Mouse (Mus musculus) liver, embryonic 14.5 days (tissue): ENCODE results near the gene C3. TPM values are rescaled to one million over a fixed set of nuclear protein-coding genes. Genes with fewer than 3 reads are reported as not detected.

ENCODE experiments used
- ATAC-seq: fragments of 200-750 bp; cut with Nextera tagmentation; 2 replicates; pipeline ENCODE4 v1.8.0; 2017; ENCODE audit warnings: moderate number of reproducible peaks, mild to moderate bottlenecking, moderate library complexity; ENCODE audit not compliant: insufficient read depth
- DNase-seq, 3 experiments: peaks; one replicate each; pipeline ENCODE4 v3.0.0-alpha.2; 2012 to 2013; ENCODE audit warnings: low read depth in 3 of 3, low spot score in 3 of 3
- H3K27ac ChIP-seq: fragments of 300-500 bp; sonication (generic); 2 replicates; pipeline ENCODE4 v1.5.1; 2014; ENCODE audit warnings: moderate library complexity, mild to moderate bottlenecking, control low read depth, inconsistent platforms
- H3K27me3 ChIP-seq: fragments of 300-500 bp; sonication (generic); 2 replicates; pipeline ENCODE4 v1.6.1; 2014; ENCODE audit warnings: mild to moderate bottlenecking, low read length, moderate library complexity; ENCODE audit not compliant: control insufficient read depth, insufficient read depth
- H3K36me3 ChIP-seq: fragments of 300-500 bp; sonication (generic); replicated peaks from 2 replicates; pipeline ENCODE4 v1.6.1; 2014; ENCODE audit warnings: low read depth; ENCODE audit not compliant: control insufficient read depth, insufficient read depth
- H3K4me1 ChIP-seq, 2 experiments: fragments of 200-500 bp in 1 of 2; fragments of 300-500 bp in 1 of 2; sonication (generic) in 1 of 2; replicated peaks; 2 replicates each; pipeline ENCODE4 v1.6.1; 2012 to 2014; ENCODE audit warnings: antibody characterized with exemption in 1 of 2, inconsistent platforms in 1 of 2, low read length in 1 of 2; ENCODE audit not compliant: control insufficient read depth in 2 of 2, insufficient read depth in 2 of 2
- H3K4me2 ChIP-seq: fragments of 300-500 bp; sonication (generic); 2 replicates; pipeline ENCODE4 v1.6.1; 2014; ENCODE audit warnings: low read depth, mild to moderate bottlenecking, control low read depth, moderate library complexity
- H3K4me3 ChIP-seq, 2 experiments: fragments of 200-500 bp in 1 of 2; fragments of 300-500 bp in 1 of 2; sonication (generic) in 1 of 2; 2 replicates each; pipeline ENCODE4 v1.5.1; 2012 to 2014; ENCODE audit warnings: low read depth in 2 of 2, low read length in 2 of 2, mild to moderate bottlenecking in 2 of 2, control low read depth in 1 of 2, inconsistent platforms in 1 of 2, moderate library complexity in 1 of 2; ENCODE audit not compliant: insufficient read depth in 1 of 2
- H3K9ac ChIP-seq: fragments of 300-500 bp; sonication (generic); replicated peaks from 2 replicates; pipeline ENCODE4 v1.6.1; 2014; ENCODE audit warnings: mild to moderate bottlenecking, control low read depth, moderate library complexity
- H3K9me3 ChIP-seq: fragments of 300-500 bp; sonication (generic); 2 replicates; pipeline ENCODE4 v1.6.1; 2016; ENCODE audit warnings: low read length, mixed read lengths; ENCODE audit not compliant: control insufficient read depth
- CTCF ChIP-seq: IDR thresholded peaks from 2 replicates; pipeline ENCODE4 v1.5.1; 2016; ENCODE audit warnings: antibody characterized with exemption, low read depth, control low read depth
- EP300 ChIP-seq: IDR thresholded peaks from 2 replicates; pipeline ENCODE4 v1.6.1; 2016; ENCODE audit warnings: antibody characterized with exemption, low read depth
- WGBS: fragments of 180-500 bp; shearing (Covaris S2); extraction: QIAGEN DNeasy Blood & Tissue Kit; methylation state at CpG from one replicate; pipeline ENCODE4 v1.1.7; 2014; ENCODE audit not compliant: insufficient replicate concordance; 5-methylcytosine and 5-hydroxymethylcytosine counted together
- polyA plus RNA-seq, 2 experiments: library from polyadenylated mRNA; depleted of rRNA in 1 of 2; stranded (reverse) in 1 of 2; unstranded in 1 of 2; fragments of >200 nt; fragmentation: Nextera tagmentation in 1 of 2; extraction: Ambion mirVana in 1 of 2; gene quantifications; 2 replicates each; pipeline versions ENCODE4 v1.2.1 to v1.2.3; 2012 to 2014

The C3 gene
- polyA plus RNA-seq, 2 experiments: 205 to 240 TPM

GRCm38 (mm10) chr17:57231321-57231771, 3.4 kb upstream of the C3 start:
- no peak overlapping the region for H3K27ac ChIP-seq
- peaks cover 5% of the 10 kb centered on the region for H3K36me3 ChIP-seq
- H3K4me1 ChIP-seq: peaks cover 0 to 25% of the 10 kb centered on the region in 2 experiments
- no peak for TF ChIP-seq CTCF
- TF ChIP-seq EP300: no peak
- no peak for DNase-seq
- no peak for ATAC-seq
- H3K4me2 ChIP-seq: peak overlapping the region; percentile 24
- no peaks in the 10 kb centered on the region for H3K9me3 ChIP-seq
- H3K9ac ChIP-seq: no peak overlapping the region
- no peaks in the 10 kb centered on the region for H3K27me3 ChIP-seq
- no peak overlapping the region for H3K4me3 ChIP-seq

DNA sequence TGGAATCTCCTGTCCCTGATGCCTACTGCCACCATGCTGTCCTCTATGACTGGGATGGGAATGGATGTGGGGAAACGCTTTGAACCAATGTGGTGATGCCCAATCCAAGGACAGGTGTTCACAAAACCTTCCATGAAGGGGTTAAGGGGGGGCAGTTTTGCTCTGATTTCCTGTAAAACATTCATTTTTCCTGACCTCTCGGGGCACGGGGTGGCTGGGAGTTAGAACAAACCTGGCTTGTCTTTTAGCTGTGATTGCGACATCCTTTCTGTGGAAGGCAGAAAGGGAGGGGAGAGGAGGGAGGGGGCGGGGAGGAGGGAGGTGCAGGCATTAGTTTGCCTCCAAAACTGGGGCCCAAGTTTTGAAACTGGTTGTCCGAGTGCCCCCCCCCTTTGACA, 2.8 kb upstream of the C3 start:
- H3K9ac ChIP-seq: no peak overlapping the region
- ATAC-seq (peak; percentile 11; the same call in 1 of the 2 replicates), DNase-seq (no peak)
- peaks cover 0 to 25% of the 10 kb centered on the region in 2 experiments for H3K4me1 ChIP-seq
- H3K27me3 ChIP-seq: no peaks in the 10 kb centered on the region
- peaks cover 1% of the 10 kb centered on the region for H3K36me3 ChIP-seq
- no peak for TF ChIP-seq EP300
- no peak for TF ChIP-seq CTCF
- H3K4me2 ChIP-seq: no peak overlapping the region
- H3K27ac ChIP-seq: no peak overlapping the region
- H3K9me3 ChIP-seq: no peaks in the 10 kb centered on the region
- H3K4me3 ChIP-seq: no peak overlapping the region
- 26% methylated on average over 6 of the region's 6 CpGs for WGBS

DNA sequence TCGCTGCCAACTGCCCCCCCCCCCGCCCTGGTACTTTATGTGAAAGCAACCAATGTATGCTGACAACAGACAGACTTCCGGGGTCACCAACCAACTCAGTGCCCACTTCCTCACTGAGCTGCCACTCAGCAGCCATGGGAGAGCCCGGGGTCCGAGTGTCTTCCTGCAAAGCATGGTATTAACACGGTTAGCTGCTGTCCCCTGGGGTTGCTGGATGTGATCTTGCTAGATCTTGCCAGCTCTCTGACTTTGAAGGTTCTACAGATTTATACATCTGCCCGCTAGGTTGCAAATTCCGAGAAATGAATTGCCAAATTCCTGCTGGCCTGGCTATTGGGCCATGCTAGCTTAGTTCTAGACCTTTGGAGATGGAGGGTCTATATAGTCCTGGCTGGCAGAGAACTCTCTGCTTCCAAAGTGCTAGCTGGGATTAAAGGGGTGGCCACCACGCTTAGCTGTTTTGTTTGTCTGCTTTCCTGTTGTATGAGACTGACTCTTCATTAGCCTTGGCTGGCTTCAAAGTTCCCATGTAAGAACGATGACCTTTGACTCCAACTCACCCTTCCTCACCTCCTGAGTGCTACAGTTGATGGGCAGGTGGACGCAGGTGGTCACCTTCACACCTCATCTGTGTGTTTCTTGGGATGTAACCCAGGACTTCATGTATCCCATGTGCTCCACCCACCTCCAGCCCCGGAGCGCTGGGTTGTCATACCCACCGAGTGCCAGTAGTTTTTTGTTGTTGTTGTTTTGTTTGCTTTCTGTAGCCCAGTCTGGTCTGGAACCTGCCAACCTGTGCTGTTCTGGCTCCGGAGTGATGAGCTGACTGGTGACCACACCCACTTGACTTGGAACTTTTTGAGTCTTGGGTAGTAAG, 2.2 kb upstream of the C3 start:
- H3K9me3 ChIP-seq: no peaks in the 10 kb centered on the region
- no peaks in the 10 kb centered on the region; the same call in 1 of the 2 replicates for H3K36me3 ChIP-seq
- no peak overlapping the region for H3K4me2 ChIP-seq
- TF ChIP-seq CTCF: no peak
- TF ChIP-seq EP300: no peak
- H3K4me3 ChIP-seq: no peak overlapping the region
- no peaks in the 10 kb centered on the region for H3K27me3 ChIP-seq
- ATAC-seq: no peak
- H3K4me1 ChIP-seq: peaks cover 0 to 25% of the 10 kb centered on the region in 2 experiments
- H3K27ac ChIP-seq: no peak overlapping the region
- no peak overlapping the region for H3K9ac ChIP-seq
- 51% methylated on average over 15 of the region's 15 CpGs for WGBS
- DNase-seq: no peak

DNA sequence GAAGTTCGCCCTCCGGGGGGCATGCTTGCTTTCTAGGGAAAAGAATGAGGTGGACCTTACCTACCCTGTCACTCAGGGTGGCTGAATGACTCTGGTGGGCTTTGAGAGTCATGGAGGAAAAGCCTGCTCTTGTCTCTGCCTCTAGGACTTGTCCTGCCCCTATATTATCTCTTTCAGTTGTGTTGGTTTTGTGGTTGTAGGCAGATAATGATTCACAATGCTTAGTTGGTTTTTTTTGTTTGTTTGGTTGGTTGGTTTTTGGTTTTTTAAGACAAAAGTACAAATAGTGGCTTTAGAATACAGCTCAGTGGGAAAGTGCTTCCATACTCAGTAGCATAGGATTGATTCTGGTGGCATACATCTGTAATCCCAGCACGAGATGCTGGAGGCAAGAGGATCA, 937 bp upstream of the C3 start:
- no peak overlapping the region for H3K4me2 ChIP-seq
- H3K9me3 ChIP-seq: no peaks in the 10 kb centered on the region
- no peak overlapping the region for H3K27ac ChIP-seq
- no peak for ATAC-seq
- H3K27me3 ChIP-seq: no peaks in the 10 kb centered on the region
- no peak overlapping the region for H3K9ac ChIP-seq
- no peak for TF ChIP-seq CTCF
- no peak for DNase-seq
- H3K4me3 ChIP-seq: no peak overlapping the region
- WGBS: 53% methylated on average over 3 of the region's 3 CpGs
- peaks cover 0 to 25% of the 10 kb centered on the region in 2 experiments for H3K4me1 ChIP-seq
- no peaks in the 10 kb centered on the region for H3K36me3 ChIP-seq

GRCm38 (mm10) chr17:57227468-57227867, 468 bp downstream of the C3 start:
- DNase-seq (no peak), ATAC-seq (no peak)
- Histone ChIP-seq H3K4me1 (peaks cover 0 to 25% of the 10 kb centered on the region in 2 experiments), H3K9me3 (no peaks in the 10 kb centered on the region), H3K4me2 (peak overlapping the region; percentile 42), H3K9ac (no peak overlapping the region), H3K4me3 (peak overlapping the region; percentile 36 to 46), H3K36me3 (no peaks in the 10 kb centered on the region), H3K27ac (no peak overlapping the region), H3K27me3 (no peaks in the 10 kb centered on the region)
- WGBS: 75% methylated on average over 2 of the region's 2 CpGs
- TF ChIP-seq CTCF (no peak), EP300 (no peak)
